Mouse (Mus musculus) brain, embryonic 14.5 days (tissue): ENCODE measurements around the gene Nell2.

ENCODE experiments used
- CTCF ChIP-seq: fragments of 200-500 bp; IDR thresholded peaks from 2 replicates; pipeline ENCODE4 v1.5.1; 2012; ENCODE audit warnings: inconsistent platforms, mild to moderate bottlenecking, moderate library complexity, borderline replicate concordance; ENCODE audit not compliant: insufficient read depth, insufficient read length; ENCODE audit errors: extremely low read depth
- POLR2A ChIP-seq: fragments of 200-500 bp; IDR thresholded peaks from 2 replicates; pipeline ENCODE4 v1.6.1; 2012; ENCODE audit warnings: mild to moderate bottlenecking, inconsistent platforms, borderline replicate concordance; ENCODE audit not compliant: poor library complexity, insufficient read depth, insufficient read length, severe bottlenecking; ENCODE audit errors: extremely low read depth

DNA sequence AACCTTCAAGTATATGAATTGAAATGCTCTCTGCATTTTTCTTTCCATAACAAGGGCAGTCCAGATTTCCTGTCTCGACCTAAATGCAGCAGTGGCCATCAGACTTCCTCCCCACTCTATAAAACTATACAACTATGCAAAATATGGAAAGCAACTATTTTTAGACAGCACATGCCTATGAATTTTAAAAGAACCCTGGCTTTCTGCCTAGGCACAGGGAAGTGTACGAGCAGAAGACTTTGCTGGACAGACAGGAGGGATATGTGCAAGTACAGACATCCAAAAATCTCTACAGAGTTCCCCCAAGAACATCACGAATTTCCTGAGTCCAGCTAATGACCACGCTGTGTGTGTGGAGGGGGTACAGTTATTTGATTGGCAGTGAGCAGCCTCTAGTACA, 32.7 kb downstream of the Nell2 start:
- TF ChIP-seq CTCF: no peak
- no peak for TF ChIP-seq POLR2A
